Mouse (Mus musculus): ENCODE results near the gene Junb.

Gene Junb

GRCm38 (mm10) chr8:84936962-84937546, 41.5 kb downstream of the Junb start, which contains the start of gene Mast1:
Gene Mast1 (minus strand): TSS chr8:84937359.
- peak in 1 of 2 experiments; percentile 35 for DNase-seq

GRCm38 (mm10) chr8:84936041-84936961, 42.2 kb downstream of the Junb start:
- DNase-seq = no peak

- no peak for DNase-seq
Measured at GRCm38 (mm10) chr8:84935489-84935888, 43.0 kb downstream of the Junb start.

- DNase-seq = no peak
Measured at GRCm38 (mm10) chr8:84934860-84935259, 43.7 kb downstream of the Junb start.

GRCm38 (mm10) chr8:84933767-84934559, 44.6 kb downstream of the Junb start:
- DNase-seq = no peak

- no peak for DNase-seq
Measured at GRCm38 (mm10) chr8:84930582-84930981, 47.9 kb downstream of the Junb start.

- DNase-seq = peak in 1 of 2 experiments; percentile 66
Measured at GRCm38 (mm10) chr8:84928456-84929306, 49.8 kb downstream of the Junb start.

GRCm38 (mm10) chr8:84927513-84927912, 51.0 kb downstream of the Junb start:
- DNase-seq = no peak

- no peak for DNase-seq
Measured at GRCm38 (mm10) chr8:84925557-84925956, 53.0 kb downstream of the Junb start.
